Mouse (Mus musculus): Measurements from ENCODE around the gene Bag3. TPM values are rescaled to one million over a fixed set of nuclear protein-coding genes. Genes with fewer than 3 reads are reported as not detected.

Gene Bag3
- 54.7 and 56.9 TPM in 2 replicates for polyA plus RNA-seq (2012; rRNA removed)

GRCm38 (mm10) chr7:128523349-128523961 lies at the start of gene Bag3:
Gene Bag3, plus strand, starts transcription at chr7:128523616.

Other genes starting within 250 kb of the Bag3 start
- gene BC017158, start 225.4 kb upstream of the Bag3 start, polyA plus RNA-seq (2012; rRNA removed): 64.8 and 70.8 TPM in 2 replicates
- 18.0 and 19.7 TPM in 2 replicates for gene Rgs10, start 104.9 kb upstream of the Bag3 start, polyA plus RNA-seq (2012; rRNA removed)
- gene Tial1, start 61.9 kb upstream of the Bag3 start, polyA plus RNA-seq (2012; rRNA removed): 13.0 and 18.5 TPM in 2 replicates
- 3.9 and 4.1 TPM in 2 replicates for gene Inpp5f, start 87.7 kb downstream of the Bag3 start, polyA plus RNA-seq (2012; rRNA removed)
- gene Mcmbp, start 216.9 kb downstream of the Bag3 start, polyA plus RNA-seq (2012; rRNA removed): 40.8 and 41.4 TPM in 2 replicates
- gene Sec23ip, start 221.3 kb downstream of the Bag3 start, polyA plus RNA-seq (2012; rRNA removed): 21.8 and 38.0 TPM in 2 replicates

Measured in colon, adult 2 months (tissue).